ENCODE assay signal across 17 mouse cellular contexts in the genomic region with DNA sequence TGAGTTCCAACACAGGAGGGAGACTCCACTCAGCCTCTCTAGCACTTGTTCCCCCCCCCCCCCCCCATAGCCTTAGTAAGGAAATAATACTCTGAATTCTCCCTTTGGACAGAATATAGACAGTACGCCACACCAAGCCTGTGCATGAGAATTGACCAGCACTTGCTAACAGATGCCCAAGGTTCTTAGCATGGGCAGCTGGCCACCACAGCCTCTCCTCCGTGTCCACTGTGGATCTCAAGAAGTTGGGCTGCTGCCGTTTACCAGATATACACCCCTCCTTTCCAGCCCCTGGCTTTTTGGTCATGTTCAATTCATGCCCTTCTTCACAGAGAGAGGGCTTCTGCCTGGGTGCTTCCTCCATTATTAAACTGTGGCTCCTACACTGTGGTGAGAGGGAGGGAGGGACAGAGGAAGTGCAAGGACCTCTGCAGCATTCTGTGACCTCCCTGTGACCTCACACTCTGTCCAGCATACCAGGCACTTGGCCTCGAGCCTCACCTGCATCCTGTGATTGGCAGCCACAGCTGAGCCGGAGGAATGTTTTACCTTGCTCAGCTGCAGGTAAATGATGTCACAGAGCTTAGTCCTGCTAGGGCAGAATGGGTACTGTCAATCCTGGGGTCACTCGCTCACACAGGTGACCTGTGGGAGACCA. TPM values are rescaled to one million over a fixed set of nuclear protein-coding genes. Genes with fewer than 3 reads are reported as not detected.
DNase-seq lines count a peak whose midpoint lies in the region; ATAC-seq lines count a peak whose summit lies in the region.
"Had no signal": no experiment of that assay in that cellular context is flagged by ENCODE, and none has a peak within 500 bp of the region (broad histone marks: within the 10 kb centered on the region; RNA-seq: fewer than 3 reads in every experiment).

No protein-coding gene starts in this region.

- 0 out of 2 replicates have a peak, but pooled peaks have one; percentile 23 for ATAC-seq in lung, embryonic 16.5 days (ENCODE audit: low read depth)
- 0 out of 2 replicates have a peak, but pooled peaks have one; percentile 19 for ATAC-seq in liver, embryonic 13.5 days (ENCODE audit: low read depth)
- no peak for ATAC-seq in midbrain, embryonic 13.5 days
- ATAC-seq: intestine, embryonic 15.5 days; midbrain, embryonic 15.5 days had no signal

- H3K4me2 ChIP-seq in lung, embryonic 16.5 days (ENCODE audit: low read depth, low read length) = no peak overlapping the region
- H3K4me2 ChIP-seq in liver, embryonic 13.5 days = no peak overlapping the region
- no peak overlapping the region for H3K4me2 ChIP-seq in midbrain, embryonic 13.5 days (replicated peaks)
- H3K4me2 ChIP-seq: intestine, embryonic 15.5 days; limb, embryonic 15.5 days; midbrain, embryonic 15.5 days; neural tube, embryonic 12.5 days had no signal

- H3K9me3 ChIP-seq in lung, embryonic 16.5 days (ENCODE audit: control insufficient read depth, low read length) = no peaks in the 10 kb centered on the region
- H3K9me3 ChIP-seq in liver, embryonic 13.5 days (replicated peaks) = no peaks in the 10 kb centered on the region
- no peaks in the 10 kb centered on the region for H3K9me3 ChIP-seq in midbrain, embryonic 10.5 days (replicated peaks)
- no peaks in the 10 kb centered on the region for H3K9me3 ChIP-seq in midbrain, embryonic 13.5 days
- H3K9me3 ChIP-seq: hindbrain, embryonic 10.5 days; intestine, embryonic 15.5 days; limb, embryonic 15.5 days; midbrain, embryonic 15.5 days; neural tube, embryonic 12.5 days had no signal

- H3K27me3 ChIP-seq in lung, embryonic 16.5 days (ENCODE audit: control insufficient read depth, insufficient read depth, low read depth, low read length) = no peaks in the 10 kb centered on the region
- no peaks in the 10 kb centered on the region for H3K27me3 ChIP-seq in liver, embryonic 13.5 days
- H3K27me3 ChIP-seq in midbrain, embryonic 10.5 days (ENCODE audit: low read depth, poor library complexity, severe bottlenecking) = no peaks in the 10 kb centered on the region; the same call in 1 of the 2 replicates
- H3K27me3 ChIP-seq in midbrain, embryonic 13.5 days = no peaks in the 10 kb centered on the region
- H3K27me3 ChIP-seq: intestine, embryonic 15.5 days; limb, embryonic 15.5 days; midbrain, embryonic 15.5 days; neural tube, embryonic 12.5 days had no signal

- H3K4me3 ChIP-seq in lung, embryonic 16.5 days (ENCODE audit: low read length) = no peak overlapping the region
- no peak overlapping the region for H3K4me3 ChIP-seq in liver, embryonic 13.5 days (replicated peaks)
- H3K4me3 ChIP-seq in midbrain, embryonic 10.5 days = no peak overlapping the region
- H3K4me3 ChIP-seq in midbrain, embryonic 13.5 days (replicated peaks) = no peak overlapping the region
- H3K4me3 ChIP-seq: hindbrain, embryonic 10.5 days; intestine, embryonic 15.5 days; limb, embryonic 15.5 days; midbrain, embryonic 15.5 days; neural tube, embryonic 12.5 days had no signal

- peak; percentile 20 for DNase-seq in embryo, embryonic 10 days (ENCODE audit: low spot score)
- no peak for DNase-seq in embryo, embryonic 11 days
- DNase-seq in lung, postnatal 14 days = no peak
- DNase-seq in liver, embryonic 13.5 days = no peak
- DNase-seq in midbrain, embryonic 10.5 days (ENCODE audit: low spot score) = no peak
- no peak for DNase-seq in urinary bladder, postnatal 14 days (ENCODE audit: low spot score)
- DNase-seq: adrenal gland, postnatal 36 days; layer of hippocampus, postnatal 36 days; spleen, adult 18-20 months had no signal

- no peak overlapping the region for H3K27ac ChIP-seq in lung, embryonic 16.5 days (ENCODE audit: low read length)
- H3K27ac ChIP-seq in liver, embryonic 13.5 days = no peak overlapping the region
- H3K27ac ChIP-seq in midbrain, embryonic 10.5 days (replicated peaks) = no peak overlapping the region
- H3K27ac ChIP-seq in midbrain, embryonic 13.5 days = no peak overlapping the region
- H3K27ac ChIP-seq: hindbrain, embryonic 10.5 days; intestine, embryonic 15.5 days; limb, embryonic 15.5 days; midbrain, embryonic 15.5 days; neural tube, embryonic 12.5 days had no signal

- WGBS in lung, embryonic 16.5 days = 42% methylated on average over 6 of the region's 6 CpGs
- WGBS in liver, embryonic 13.5 days (ENCODE audit: insufficient replicate concordance) = 48% methylated on average over 6 of the region's 6 CpGs
- 68% methylated on average over 6 of the region's 6 CpGs for whole genome bisulfite sequencing in midbrain, embryonic 10.5 days
- WGBS in midbrain, embryonic 13.5 days = 82% methylated on average over 6 of the region's 6 CpGs

- peaks cover 26% of the 10 kb centered on the region for H3K4me1 ChIP-seq in lung, embryonic 16.5 days (replicated peaks; ENCODE audit: control insufficient read depth, insufficient read depth, low read length)
- peaks cover 70% of the 10 kb centered on the region for H3K4me1 ChIP-seq in liver, embryonic 13.5 days (replicated peaks)
- peaks cover 41% of the 10 kb centered on the region for H3K4me1 ChIP-seq in midbrain, embryonic 10.5 days
- H3K4me1 ChIP-seq in midbrain, embryonic 13.5 days (replicated peaks) = peaks cover 26% of the 10 kb centered on the region

- H3K9ac ChIP-seq in lung, embryonic 16.5 days (ENCODE audit: low read length) = no peak overlapping the region
- H3K9ac ChIP-seq in liver, embryonic 13.5 days = no peak overlapping the region
- H3K9ac ChIP-seq in midbrain, embryonic 13.5 days (replicated peaks) = no peak overlapping the region
- H3K9ac ChIP-seq: intestine, embryonic 15.5 days; limb, embryonic 15.5 days; midbrain, embryonic 15.5 days; neural tube, embryonic 12.5 days had no signal

- H3K36me3 ChIP-seq in lung, embryonic 16.5 days (ENCODE audit: control insufficient read depth, insufficient read depth, low read length) = no peaks in the 10 kb centered on the region
- no peaks in the 10 kb centered on the region for H3K36me3 ChIP-seq in liver, embryonic 13.5 days
- H3K36me3 ChIP-seq in midbrain, embryonic 10.5 days = peaks cover 4% of the 10 kb centered on the region; the same call in 1 of the 2 replicates
- H3K36me3 ChIP-seq in midbrain, embryonic 13.5 days = no peaks in the 10 kb centered on the region
- H3K36me3 ChIP-seq: G1E; intestine, embryonic 15.5 days; limb, embryonic 15.5 days; midbrain, embryonic 15.5 days; neural tube, embryonic 12.5 days had no signal

RNA-seq across cellular contexts. Expression of a gene that starts 21.2 kb away (rescaled TPM):
- polyA plus RNA-seq in lung, embryonic 16.5 days (2015; fragmentation: Nextera tagmentation; extraction: Ambion mirVana) = 94.5 and 102 TPM in 2 replicates
- 15.7 and 16.0 TPM in 2 replicates for polyA plus RNA-seq in liver, embryonic 13.5 days (2015; fragmentation: Nextera tagmentation; extraction: Ambion mirVana)
- 41.0 and 41.9 TPM in 2 replicates for polyA plus RNA-seq in midbrain, embryonic 10.5 days (2016; fragmentation: Nextera tagmentation; extraction: Ambion mirVana)
- 50.7 and 55.3 TPM in 2 replicates for polyA plus RNA-seq in midbrain, embryonic 13.5 days (2015; fragmentation: Nextera tagmentation; extraction: Ambion mirVana)
- polyA plus RNA-seq: G1E had no signal
